Mouse (Mus musculus) CH12.LX (cell line): ENCODE measurements around the gene Rnf169.

Experiments used
- CTCF ChIP-seq, 2 experiments: IDR thresholded peaks in 1 of 2; conservative IDR thresholded peaks in 1 of 2; 2 replicates each; pipeline ENCODE4 v1.5.1; 2011 to 2012; ENCODE audit warnings: low read depth in 2 of 2, low read length in 2 of 2, improper control_type of control experiment in 1 of 2, inconsistent platforms in 1 of 2, mild to moderate bottlenecking in 1 of 2, moderate library complexity in 1 of 2
- ELF1 ChIP-seq: IDR thresholded peaks from 2 replicates; pipeline ENCODE4 v1.6.1; 2014; ENCODE audit warnings: low read depth, mild to moderate bottlenecking, inconsistent platforms, low read length, improper control_type of control experiment
- EP300 ChIP-seq: IDR thresholded peaks from 2 replicates; pipeline ENCODE4 v1.6.1; 2011; ENCODE audit warnings: low read length, improper control_type of control experiment
- HCFC1 ChIP-seq: IDR thresholded peaks from 2 replicates; pipeline ENCODE4 v1.6.1; 2012; ENCODE audit warnings: low read depth, mild to moderate bottlenecking, inconsistent platforms, low read length, improper control_type of control experiment
- KAT2A ChIP-seq: IDR thresholded peaks from 2 replicates; pipeline ENCODE4 v1.6.1; 2012; ENCODE audit warnings: low read length, improper control_type of control experiment, inconsistent platforms; ENCODE audit not compliant: insufficient replicate concordance
- MAFK ChIP-seq: IDR thresholded peaks from 2 replicates; pipeline ENCODE4 v1.6.1; 2011; ENCODE audit warnings: low read length, improper control_type of control experiment; ENCODE audit not compliant: insufficient replicate concordance
- MAZ ChIP-seq: IDR thresholded peaks from 2 replicates; pipeline ENCODE4 v1.6.1; 2012; ENCODE audit warnings: low read depth, mild to moderate bottlenecking, inconsistent platforms, low read length, improper control_type of control experiment, moderate library complexity
- NELFE ChIP-seq: IDR thresholded peaks from 2 replicates; pipeline ENCODE4 v1.6.1; 2011; ENCODE audit warnings: low read depth, low read length, improper control_type of control experiment
- POLR2A ChIP-seq: IDR thresholded peaks from 2 replicates; pipeline ENCODE4 v1.6.1; 2011; ENCODE audit warnings: low read depth, mild to moderate bottlenecking, improper control_type of control experiment, low read length
- POLR2AphosphoS2 ChIP-seq: IDR thresholded peaks from 2 replicates; pipeline ENCODE4 v1.6.1; 2011; ENCODE audit warnings: low read depth, low read length, improper control_type of control experiment
- SIN3A ChIP-seq: IDR thresholded peaks from 2 replicates; pipeline ENCODE4 v1.6.1; 2012; ENCODE audit warnings: low read length, improper control_type of control experiment, inconsistent platforms

DNA sequence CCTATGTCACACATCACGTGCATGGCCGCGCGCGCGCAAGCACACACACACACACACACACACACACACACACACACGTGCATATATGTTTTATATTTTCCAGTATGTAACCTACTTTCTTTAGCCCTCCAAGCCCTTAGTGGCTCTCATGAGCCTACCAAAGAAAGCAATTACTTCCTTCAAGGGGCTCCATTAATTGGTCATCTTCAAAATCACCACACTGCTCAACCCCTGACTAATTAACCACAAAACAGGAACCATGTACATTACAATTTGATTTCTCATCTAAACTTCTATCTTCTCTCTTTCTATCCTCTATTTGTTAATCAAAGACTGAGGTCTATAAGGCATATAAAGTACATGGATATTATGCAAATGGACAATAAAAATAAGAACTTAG lies 24.2 kb downstream of the Rnf169 start:
- TF ChIP-seq POLR2A (no peak), HCFC1 (no peak), CTCF (conservative IDR thresholded peaks at IDR 0.05 in 1 of 2, IDR thresholded peaks at IDR 0.05 in 1 of 2; ENCODE audit: low read depth in 2 of 2, low read length in 2 of 2) (no peak), ELF1 (no peak), KAT2A (no peak), POLR2AphosphoS2 (no peak), NELFE (no peak), EP300 (no peak), MAFK (no peak), MAZ (no peak), SIN3A (no peak)
